ENCODE assay signal across 24 mouse cellular contexts in genomic region chr13:75475828-75476597, GRCm38 (mm10).
"Had no signal": no experiment of that assay in that cellular context is flagged by ENCODE, and none has a peak within 500 bp of the region (broad histone marks: within the 10 kb centered on the region; RNA-seq: fewer than 3 reads in every experiment).

No protein-coding gene starts in this region.

- H3K4me3 ChIP-seq: heart, adult 2 months; heart, embryonic 13.5 days; heart, embryonic 15.5 days; kidney, embryonic 15.5 days; limb, embryonic 13.5 days; limb, embryonic 15.5 days had no signal

- H3K27me3 ChIP-seq: heart, embryonic 13.5 days; heart, embryonic 15.5 days; kidney, embryonic 15.5 days; limb, embryonic 13.5 days; limb, embryonic 15.5 days had no signal

- DNase-seq: gastrocnemius, postnatal 14 days; gastrocnemius, postnatal 36 days; heart, adult 11 months; heart, adult 2 months; heart, postnatal 14 days; heart, postnatal 36 days; kidney, adult 11 months; kidney, adult 2 months; kidney, adult 9 months; kidney, postnatal 14 days; kidney, postnatal 36 days; layer of hippocampus, adult 9-11 months; layer of hippocampus, postnatal 36 days; left cerebral cortex, postnatal 4 days had no signal

- H3K36me3 ChIP-seq: heart, embryonic 13.5 days; heart, embryonic 15.5 days; kidney, embryonic 15.5 days; limb, embryonic 13.5 days; limb, embryonic 15.5 days had no signal

- H3K27ac ChIP-seq: heart, adult 2 months; heart, embryonic 13.5 days; heart, embryonic 15.5 days; hindbrain, embryonic 14.5 days; kidney, embryonic 15.5 days; kidney, postnatal 0 days; limb, embryonic 13.5 days; limb, embryonic 15.5 days had no signal

- H3K4me1 ChIP-seq: heart, embryonic 13.5 days; heart, embryonic 15.5 days; kidney, embryonic 15.5 days; limb, embryonic 13.5 days; limb, embryonic 15.5 days had no signal

- H3K4me2 ChIP-seq: heart, embryonic 11.5 days; heart, embryonic 13.5 days; heart, embryonic 15.5 days; hindbrain, embryonic 14.5 days; kidney, embryonic 15.5 days; limb, embryonic 13.5 days; limb, embryonic 15.5 days had no signal

- H3K9me3 ChIP-seq: heart, embryonic 13.5 days; heart, embryonic 15.5 days; kidney, embryonic 15.5 days; limb, embryonic 15.5 days had no signal

- ATAC-seq: hindbrain, embryonic 16.5 days; intestine, embryonic 16.5 days had no signal

- H3K9ac ChIP-seq: heart, embryonic 13.5 days; heart, embryonic 15.5 days; hindbrain, embryonic 14.5 days; kidney, embryonic 15.5 days; limb, embryonic 13.5 days; limb, embryonic 15.5 days had no signal
